Mouse (Mus musculus): Measurements from ENCODE around the gene Pycr1.

Pycr1 gene

DNA sequence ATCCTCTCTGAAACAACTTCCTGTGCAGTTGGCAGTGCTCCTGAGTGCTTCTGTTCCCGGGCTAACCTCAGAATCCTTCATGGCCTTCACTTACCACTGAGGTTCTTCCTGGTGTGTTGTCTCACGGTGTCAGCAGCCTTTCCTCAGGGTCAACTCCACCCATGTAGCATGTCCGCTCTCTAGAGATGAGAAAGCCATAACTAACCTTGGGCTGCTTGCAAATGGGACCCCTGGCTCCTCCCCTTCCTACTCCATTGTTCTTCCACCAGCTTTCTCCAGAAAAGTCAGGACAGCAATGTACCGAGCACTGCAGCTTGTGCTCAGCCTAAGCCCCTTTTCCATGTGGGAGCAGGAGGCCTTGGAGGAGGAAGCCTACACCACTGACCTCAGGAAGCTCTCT is 36.8 kb downstream of the Pycr1 start:
- no peak for DNase-seq (ENCODE audit: low spot score in 2 of 2)

DNA sequence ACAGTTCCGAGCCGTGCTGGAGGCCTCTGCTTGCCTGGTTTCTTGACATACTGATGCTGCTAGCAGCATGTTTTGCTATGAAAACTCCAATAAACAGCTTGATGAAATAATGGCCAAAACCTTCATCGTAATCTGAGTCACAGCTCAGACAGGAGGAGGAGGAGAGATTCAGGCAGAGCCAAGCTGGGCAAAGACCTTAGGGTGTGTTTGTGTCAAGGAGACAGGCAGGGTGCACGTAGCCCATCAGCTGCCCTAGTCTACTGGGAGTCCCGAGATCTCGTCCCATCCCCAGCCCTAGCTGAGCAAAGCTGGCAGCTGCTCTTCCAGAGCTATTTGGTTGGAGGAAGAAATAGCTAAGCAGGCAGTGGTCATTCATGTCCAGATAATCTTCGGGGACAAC is 37.9 kb downstream of the Pycr1 start:
- DNase-seq (ENCODE audit: low spot score in 2 of 2) = no peak

DNA sequence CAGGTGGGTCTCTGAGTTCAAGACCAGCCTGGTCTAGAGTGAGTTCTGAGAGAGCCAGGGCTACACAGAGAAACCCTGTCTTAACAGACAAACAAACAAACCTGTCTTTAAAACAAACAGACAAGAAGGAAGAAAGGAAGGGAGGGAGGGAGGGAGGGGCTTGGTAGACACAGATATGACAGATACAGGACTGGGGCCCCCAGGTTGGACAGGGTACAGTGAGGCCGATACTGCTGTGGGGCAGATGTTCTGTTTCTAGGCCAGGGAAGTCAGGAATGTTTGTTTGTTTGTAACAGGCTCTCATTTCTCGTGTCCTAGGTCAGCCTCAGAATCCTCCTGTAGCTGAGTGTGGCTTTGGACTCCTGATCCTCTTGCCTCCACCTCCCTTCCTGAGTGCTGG is 40.0 kb downstream of the Pycr1 start:
- DNase-seq (ENCODE audit: low spot score in 2 of 2) = no peak

DNA sequence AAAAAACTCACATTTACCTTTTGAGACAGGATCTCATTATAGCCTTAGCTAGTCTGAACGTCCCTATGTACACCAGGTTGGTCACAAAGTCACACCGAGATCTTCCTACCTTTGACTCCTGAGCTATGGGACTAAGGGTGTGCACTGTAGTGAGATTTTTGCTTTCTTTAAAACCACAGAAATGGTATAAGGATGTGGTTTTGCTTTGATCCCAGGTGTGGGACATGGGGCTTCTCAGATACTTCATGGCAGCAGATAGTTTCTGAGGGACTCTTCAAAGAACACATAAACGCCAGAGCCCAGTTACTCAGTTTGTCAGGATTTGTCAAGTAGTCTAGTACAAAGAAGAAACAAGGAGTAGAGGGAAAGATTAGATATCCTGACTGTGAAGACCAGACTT is 42.9 kb downstream of the Pycr1 start:
- DNase-seq (ENCODE audit: low spot score in 2 of 2) = no peak

DNA sequence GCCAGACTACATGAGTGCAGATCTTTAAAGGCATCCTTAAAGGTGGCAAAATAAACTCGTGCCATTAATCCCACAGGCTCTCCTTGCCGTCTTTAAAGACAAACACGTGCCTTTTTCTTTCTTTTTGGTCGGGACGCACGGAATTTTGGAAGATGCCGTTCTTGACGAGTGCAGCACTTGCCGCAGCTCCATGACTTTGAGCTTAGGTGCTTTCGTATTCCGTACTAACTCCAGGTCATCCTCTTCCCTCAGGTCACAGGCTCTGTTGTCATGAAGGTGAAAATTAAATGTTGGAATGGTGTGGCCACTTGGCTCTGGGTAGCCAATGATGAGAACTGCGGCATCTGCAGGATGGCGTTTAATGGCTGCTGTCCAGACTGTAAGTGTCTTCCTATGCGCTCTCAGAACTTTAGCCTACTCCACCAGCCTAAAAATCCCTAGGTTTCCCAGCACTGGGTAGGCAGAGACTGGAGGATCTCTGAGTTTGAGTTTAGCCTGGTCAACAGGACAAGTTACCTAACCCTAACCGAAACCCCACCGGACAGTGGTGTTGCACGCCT is 44.5 kb downstream of the Pycr1 start:
- no peak for DNase-seq (ENCODE audit: low spot score in 2 of 2)

DNA sequence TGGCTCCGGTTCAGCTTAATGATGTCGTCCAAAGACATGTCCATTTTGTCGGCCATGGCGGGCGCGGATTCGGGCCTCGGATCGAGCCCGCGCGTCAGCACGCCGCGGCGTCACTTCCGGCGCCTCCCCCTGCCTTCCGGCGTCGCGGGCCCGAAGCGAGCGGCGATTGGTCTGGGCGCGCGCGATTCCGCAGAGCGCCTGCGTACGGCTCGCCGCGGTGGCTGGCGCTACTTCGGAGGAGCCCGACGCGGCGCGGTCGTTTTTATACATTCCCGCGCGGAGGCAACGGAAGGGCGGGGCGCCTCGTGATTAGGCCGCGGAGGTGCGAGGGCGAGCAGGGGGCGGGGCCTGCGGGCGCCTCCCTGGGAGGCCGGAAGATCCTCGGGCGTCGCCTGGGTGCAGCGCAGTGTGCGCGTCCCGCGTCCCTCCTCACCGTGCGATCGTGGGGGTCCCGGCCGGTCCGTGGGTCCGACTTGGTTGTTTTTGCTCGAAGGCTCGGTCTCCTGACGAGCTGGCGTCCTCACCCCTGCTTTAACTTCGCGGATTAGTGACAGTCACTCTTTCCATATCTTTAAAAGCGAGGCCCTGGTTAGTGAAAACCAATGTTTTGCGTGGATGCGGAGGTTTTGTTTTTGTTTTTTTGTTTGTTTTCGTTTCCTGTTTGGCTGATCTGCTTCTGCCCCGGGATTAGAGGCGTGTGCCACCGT is 45.1 kb downstream of the Pycr1 start, which contains the start of the genes Alyref and Anapc11:
Alyref (minus strand) TSS at position 83 of the 707 bp plus-strand sequence.
Anapc11 (plus strand) TSS at position 139 of the 707 bp plus-strand sequence.
- DNase-seq (ENCODE audit: low spot score in 2 of 2) = peak; percentile 85 to 91

DNA sequence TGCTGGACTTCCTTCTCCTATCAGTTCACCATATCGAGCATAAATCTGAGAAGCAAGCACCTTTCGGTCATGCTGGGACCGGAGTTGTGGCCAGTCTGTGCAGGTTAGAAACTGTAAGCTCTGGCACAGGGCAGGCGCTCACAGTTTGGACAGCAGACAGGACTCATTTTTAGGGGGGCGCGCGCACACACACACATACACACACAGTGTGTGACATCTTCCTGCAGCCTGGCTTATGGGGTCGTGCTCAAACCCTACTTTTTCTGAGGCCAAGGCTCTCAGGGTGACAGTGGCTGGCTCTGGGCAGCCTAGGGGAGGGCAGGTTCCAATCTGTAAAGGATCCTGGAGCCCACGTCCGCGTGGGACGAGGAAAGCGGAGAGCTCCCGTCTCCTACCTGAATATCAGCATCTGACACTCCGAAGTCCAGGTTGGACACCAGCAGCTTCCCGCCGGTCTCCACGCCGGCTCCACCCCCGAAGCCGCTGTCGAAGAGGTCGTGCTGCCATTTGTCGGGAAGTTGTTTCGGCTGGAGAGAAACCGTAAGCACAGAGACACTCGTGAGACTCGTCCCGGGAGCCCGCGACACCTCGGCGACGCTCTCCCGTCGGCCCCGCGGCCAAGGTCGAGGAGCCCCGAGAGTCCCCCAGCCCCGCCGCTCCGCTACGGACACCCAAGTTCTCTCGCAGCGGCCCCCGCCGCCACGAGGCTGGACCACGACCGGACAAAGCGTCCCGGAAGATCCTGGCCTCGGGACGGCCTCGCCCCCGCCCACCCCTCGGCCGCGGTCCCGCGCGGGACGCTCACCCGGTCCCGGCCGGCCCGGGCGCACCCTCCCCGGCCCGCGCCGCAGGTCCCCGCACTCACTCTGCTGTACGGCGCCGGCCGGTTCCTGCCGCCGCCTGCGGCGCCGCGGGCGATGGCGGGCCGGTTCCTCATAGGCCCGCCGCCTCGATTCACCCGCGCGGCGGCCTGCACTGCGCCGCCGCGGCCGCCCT is 46.0 kb downstream of the Pycr1 start:
- DNase-seq (ENCODE audit: low spot score in 2 of 2) = no peak

DNA sequence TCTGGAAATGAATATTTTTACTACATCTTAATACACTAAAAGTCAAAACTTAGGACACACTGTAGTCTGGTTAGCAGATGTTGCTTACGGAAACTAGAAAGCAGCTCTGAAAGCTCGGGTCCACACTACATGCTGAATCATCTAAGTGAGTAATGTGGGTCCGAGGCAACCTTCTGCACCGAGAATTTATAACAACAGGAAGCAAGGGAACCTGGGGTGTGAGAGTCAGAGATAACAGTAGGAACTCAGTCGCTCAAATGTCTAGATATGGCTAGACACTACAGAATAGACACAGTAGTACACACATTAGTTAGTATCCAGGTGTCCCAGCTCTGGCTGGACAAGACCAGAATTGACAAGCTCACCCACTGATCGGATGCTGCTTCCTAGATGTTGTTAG is 55.0 kb downstream of the Pycr1 start:
- DNase-seq (ENCODE audit: low spot score in 2 of 2) = no peak

All from frontal cortex, postnatal 10 days (tissue).